Mouse (Mus musculus) ovary, postnatal 14 days (tissue): ENCODE results near the gene Slc16a8.

Experiments
- DNase-seq: peaks from one replicate; pipeline ENCODE4 v3.0.0; 2022; ENCODE audit warnings: low spot score

Gene Slc16a8

GRCm38 (mm10) chr15:79216191-79216590, 38.4 kb downstream of the Slc16a8 start:
- DNase-seq = no peak

GRCm38 (mm10) chr15:79213591-79213990, 41.0 kb downstream of the Slc16a8 start:
- DNase-seq = no peak

GRCm38 (mm10) chr15:79212750-79213446, 41.7 kb downstream of the Slc16a8 start:
- DNase-seq = no peak

GRCm38 (mm10) chr15:79210357-79210756, 44.2 kb downstream of the Slc16a8 start:
- no peak for DNase-seq

- no peak for DNase-seq
Measured at GRCm38 (mm10) chr15:79208758-79209439, 45.7 kb downstream of the Slc16a8 start.

- DNase-seq = no peak
Measured at GRCm38 (mm10) chr15:79208211-79208610, 46.4 kb downstream of the Slc16a8 start.

- no peak for DNase-seq
Measured at GRCm38 (mm10) chr15:79202575-79202974, 52.0 kb downstream of the Slc16a8 start.

- DNase-seq = no peak
Measured at GRCm38 (mm10) chr15:79201491-79202150, 52.9 kb downstream of the Slc16a8 start.
